Mouse (Mus musculus) liver, embryonic 15.5 days (tissue): ENCODE measurements around the gene Chrnb1. TPM values are rescaled to one million over a fixed set of nuclear protein-coding genes. Genes with fewer than 3 reads are reported as not detected.

ENCODE experiments used
- ATAC-seq: fragments of 200-750 bp; cut with Nextera tagmentation; 2 replicates; pipeline ENCODE4 v1.8.0; 2017; ENCODE audit warnings: moderate number of reproducible peaks, mild to moderate bottlenecking, moderate library complexity; ENCODE audit not compliant: insufficient read depth
- H3K27ac ChIP-seq: fragments of 300-500 bp; sonication (generic); replicated peaks from 2 replicates; pipeline ENCODE4 v1.5.1; 2015; ENCODE audit warnings: mild to moderate bottlenecking, inconsistent platforms
- H3K27me3 ChIP-seq: fragments of 300-500 bp; sonication (generic); 2 replicates; pipeline ENCODE4 v1.6.1; 2015; ENCODE audit warnings: mild to moderate bottlenecking, inconsistent platforms
- H3K36me3 ChIP-seq: fragments of 300-500 bp; sonication (generic); replicated peaks from 2 replicates; pipeline ENCODE4 v1.6.1; 2015; ENCODE audit warnings: moderate library complexity, mild to moderate bottlenecking, inconsistent platforms
- H3K4me1 ChIP-seq: fragments of 300-500 bp; sonication (generic); replicated peaks from 2 replicates; pipeline ENCODE4 v1.6.1; 2015; ENCODE audit warnings: inconsistent platforms
- H3K4me2 ChIP-seq: fragments of 300-500 bp; sonication (generic); 2 replicates; pipeline ENCODE4 v1.6.1; 2015; ENCODE audit warnings: moderate library complexity, mild to moderate bottlenecking, inconsistent platforms
- H3K4me3 ChIP-seq: fragments of 300-500 bp; sonication (generic); replicated peaks from 2 replicates; pipeline ENCODE4 v1.5.1; 2015; ENCODE audit warnings: mild to moderate bottlenecking, inconsistent platforms
- H3K9ac ChIP-seq: fragments of 300-500 bp; sonication (generic); 2 replicates; pipeline ENCODE4 v1.6.1; 2015; ENCODE audit warnings: moderate library complexity, mild to moderate bottlenecking, inconsistent platforms
- H3K9me3 ChIP-seq: fragments of 300-500 bp; sonication (generic); replicated peaks from 2 replicates; pipeline ENCODE4 v1.6.1; 2016; ENCODE audit warnings: inconsistent platforms
- WGBS: fragments of 180-500 bp; shearing (Covaris S2); methylation state at CpG from one replicate; pipeline ENCODE4 v1.1.7; 2015; ENCODE audit warnings: mixed read lengths; ENCODE audit not compliant: insufficient replicate concordance; 5-methylcytosine and 5-hydroxymethylcytosine counted together
- polyA plus RNA-seq: library from polyadenylated mRNA; unstranded; fragments of >200 nt; fragmentation: Nextera tagmentation; extraction: Ambion mirVana; gene quantifications from 2 replicates; pipeline ENCODE4 v1.2.1, GENCODE M21; 2015

Gene Chrnb1
- 0.84 and 1.3 TPM in 2 replicates for polyA plus RNA-seq

- Histone ChIP-seq H3K27me3 (peaks cover 79% of the 10 kb centered on the region), H3K36me3 (no peaks in the 10 kb centered on the region), H3K9me3 (no peaks in the 10 kb centered on the region), H3K4me1 (peaks cover 19% of the 10 kb centered on the region), H3K4me3 (peak within 1 kb of the TSS; percentile 58), H3K4me2 (peak within 1 kb of the TSS; percentile 94), H3K9ac (peak within 1 kb of the TSS; percentile 54), H3K27ac (peak within 1 kb of the TSS; percentile 35)
- ATAC-seq: peak; percentile 99
- under 1% methylated on average over 52 of the region's 52 CpGs for WGBS
These were observed at the start of gene Chrnb1 for GRCm38 (mm10) chr11:69795168-69795982. Gene Chrnb1, minus strand, starts transcription at chr11:69795943.

GRCm38 (mm10) chr11:69838714-69839104, 43.0 kb upstream of the Chrnb1 start:
- peaks cover 70% of the 10 kb centered on the region for H3K4me1 ChIP-seq
- peak; percentile 8 for ATAC-seq
- H3K4me2 ChIP-seq: peak overlapping the region; percentile 95
- 0 out of 2 replicates have a peak, but pooled peaks cover 4% of the 10 kb centered on the region for H3K36me3 ChIP-seq
- peak overlapping the region; percentile 92 for H3K27ac ChIP-seq
- peaks cover 42% of the 10 kb centered on the region for H3K27me3 ChIP-seq
- WGBS: 2% methylated on average over 7 of the region's 7 CpGs
- H3K4me3 ChIP-seq: peak overlapping the region; percentile 78
- no peaks in the 10 kb centered on the region for H3K9me3 ChIP-seq
- peak overlapping the region; percentile 81 for H3K9ac ChIP-seq

DNA sequence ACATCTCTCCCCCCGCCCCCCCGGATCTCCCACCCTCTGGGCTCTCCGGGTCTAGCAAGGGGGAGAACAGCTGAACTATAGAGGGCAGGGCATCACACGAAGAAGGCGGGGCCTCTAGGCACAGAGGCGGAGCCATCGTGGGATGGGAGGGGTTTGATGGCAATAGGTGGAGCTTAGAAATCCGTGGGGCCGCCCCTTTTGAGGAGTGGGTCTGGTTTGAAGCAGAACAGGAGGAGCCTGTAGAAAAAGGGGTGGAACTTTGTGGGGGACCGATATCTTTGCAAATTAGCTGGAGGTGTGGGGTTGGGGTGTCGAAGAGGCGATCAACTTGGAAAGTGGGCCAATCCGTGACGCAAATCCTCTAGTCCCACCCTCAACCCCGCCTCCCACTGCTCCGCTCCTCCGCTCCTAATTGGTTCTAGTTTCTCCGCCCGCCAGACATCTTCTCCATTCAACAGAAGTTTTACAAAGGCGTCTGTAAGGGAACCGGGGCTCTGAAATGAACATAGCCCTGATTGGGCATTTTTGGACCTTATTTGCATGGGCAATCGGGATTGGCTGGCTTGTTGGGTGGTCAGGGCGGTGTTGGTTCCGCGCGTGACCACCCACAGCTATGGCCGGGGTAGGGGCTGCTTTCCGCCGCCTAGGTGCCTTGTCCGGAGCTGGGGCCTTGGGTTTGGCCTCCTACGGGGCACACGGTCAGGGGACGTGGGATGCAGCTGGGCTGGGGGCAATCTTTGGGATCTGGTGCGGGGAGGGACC, 42.4 kb upstream of the Chrnb1 start, which contains the start of gene Tmem256:
TSS of gene Tmem256 (plus strand) at position 563 of the 762 bp plus-strand sequence.
- ATAC-seq: peak; percentile 89
- H3K4me1 ChIP-seq: peaks cover 72% of the 10 kb centered on the region
- under 1% methylated on average over 34 of the region's 34 CpGs for WGBS

GRCm38 (mm10) chr11:69837604-69837951, 41.8 kb upstream of the Chrnb1 start, which contains the start of gene Nlgn2:
Gene Nlgn2, minus strand, starts transcription at chr11:69837784.
- Histone ChIP-seq H3K27me3 (peaks cover 53% of the 10 kb centered on the region), H3K27ac (peak within 1 kb of the TSS; percentile 92), H3K4me3 (peak within 1 kb of the TSS; percentile 78), H3K36me3 (0 out of 2 replicates have a peak, but pooled peaks cover 4% of the 10 kb centered on the region), H3K4me1 (peaks cover 67% of the 10 kb centered on the region), H3K9me3 (no peaks in the 10 kb centered on the region), H3K4me2 (peak within 1 kb of the TSS; percentile 95), H3K9ac (peak within 1 kb of the TSS; percentile 81)
- peak; percentile 26 for ATAC-seq
- 0% methylated on average over 32 of the region's 32 CpGs for WGBS

More for the DNA sequence above, 42.4 kb upstream of the Chrnb1 start, which contains the start of gene Tmem256:
- peak within 1 kb of the TSS; percentile 92 for H3K27ac ChIP-seq
- peak within 1 kb of the TSS; percentile 78 for H3K4me3 ChIP-seq
- H3K9ac ChIP-seq: peak within 1 kb of the TSS; percentile 81
- H3K9me3 ChIP-seq: no peaks in the 10 kb centered on the region
- peaks cover 48% of the 10 kb centered on the region for H3K27me3 ChIP-seq
- H3K36me3 ChIP-seq: 0 out of 2 replicates have a peak, but pooled peaks cover 4% of the 10 kb centered on the region
- peak within 1 kb of the TSS; percentile 95 for H3K4me2 ChIP-seq

DNA sequence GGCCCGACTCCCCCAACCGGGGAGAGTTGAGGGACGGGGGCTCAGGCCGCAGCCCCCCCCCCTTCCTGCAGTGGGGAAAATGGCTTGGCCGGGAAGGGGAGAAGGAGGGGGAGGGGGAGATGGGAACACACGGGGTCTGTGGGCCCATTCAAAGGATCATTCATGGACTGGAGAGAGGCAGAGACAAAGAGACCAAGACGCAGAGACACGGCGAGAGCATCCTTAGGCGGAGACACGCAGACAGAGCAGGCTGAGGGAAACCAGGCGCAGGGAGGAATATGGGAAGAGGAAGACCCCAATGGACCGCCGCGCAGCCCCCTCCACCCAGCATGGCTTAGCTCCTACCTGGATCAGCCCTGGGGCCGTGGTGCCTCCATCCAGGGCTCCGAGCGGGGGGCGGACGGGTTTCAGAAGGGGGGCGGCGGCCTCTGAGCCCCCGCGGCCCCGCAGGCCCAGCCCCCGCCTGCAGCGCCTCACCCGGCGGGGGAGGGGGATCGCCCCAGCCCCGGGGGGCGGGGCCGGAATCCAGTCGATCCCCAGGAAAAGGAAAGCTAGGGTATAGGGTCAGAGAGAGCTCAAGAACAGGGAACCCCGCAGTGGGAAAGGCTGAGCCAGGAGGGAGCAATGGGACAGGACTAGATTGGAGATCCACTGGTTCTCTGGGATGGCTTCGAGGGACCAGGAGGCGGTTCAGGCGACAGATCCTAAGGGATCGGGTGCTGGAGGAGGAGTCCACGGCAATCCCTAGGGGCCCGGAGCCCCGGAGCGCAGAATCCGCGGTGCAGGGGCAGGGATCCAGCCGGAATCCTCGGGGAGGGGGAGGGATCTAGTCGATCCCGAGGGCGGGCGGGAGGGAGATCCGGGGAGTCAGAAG, 41.2 kb upstream of the Chrnb1 start:
- H3K36me3 ChIP-seq: 0 out of 2 replicates have a peak, but pooled peaks cover 4% of the 10 kb centered on the region
- H3K4me2 ChIP-seq: peak overlapping the region; percentile 95
- H3K27me3 ChIP-seq: peaks cover 60% of the 10 kb centered on the region
- H3K9ac ChIP-seq: peak overlapping the region; percentile 57
- no peaks in the 10 kb centered on the region for H3K9me3 ChIP-seq
- WGBS: 2% methylated on average over 51 of the region's 52 CpGs
- H3K27ac ChIP-seq: 0 out of 2 replicates have a peak overlapping the region, but pooled peaks have one; percentile 92
- no peak for ATAC-seq
- peak overlapping the region; percentile 78 for H3K4me3 ChIP-seq
- peaks cover 66% of the 10 kb centered on the region for H3K4me1 ChIP-seq

DNA sequence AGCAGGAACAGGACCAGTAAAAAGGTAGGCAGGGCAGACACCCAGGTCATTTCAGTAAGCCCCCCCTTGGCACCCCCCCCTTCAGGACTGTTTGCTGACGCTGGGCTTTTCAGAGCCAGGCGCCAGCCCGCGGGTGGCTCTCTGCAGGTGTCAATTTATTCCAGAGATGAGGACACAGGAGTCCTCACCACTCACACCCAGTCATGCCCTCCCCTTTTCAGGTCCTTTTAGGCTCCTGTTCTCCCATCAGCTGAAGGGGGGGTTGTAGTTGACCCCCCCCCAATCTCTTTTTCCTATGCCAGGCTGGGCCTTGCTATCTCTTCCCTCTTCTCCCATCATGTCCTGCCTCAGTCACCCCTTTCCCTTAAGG, 40.2 kb upstream of the Chrnb1 start:
- 0 out of 2 replicates have a peak, but pooled peaks cover 4% of the 10 kb centered on the region for H3K36me3 ChIP-seq
- no peak overlapping the region for H3K4me2 ChIP-seq
- peaks cover 66% of the 10 kb centered on the region for H3K4me1 ChIP-seq
- 26% methylated on average over 4 of the region's 4 CpGs for WGBS
- H3K27ac ChIP-seq: no peak overlapping the region
- peaks cover 65% of the 10 kb centered on the region for H3K27me3 ChIP-seq
- H3K9ac ChIP-seq: no peak overlapping the region
- H3K9me3 ChIP-seq: no peaks in the 10 kb centered on the region
- ATAC-seq: no peak
- no peak overlapping the region for H3K4me3 ChIP-seq

GRCm38 (mm10) chr11:69835326-69835965, 39.7 kb upstream of the Chrnb1 start:
- Histone ChIP-seq H3K4me1 (peaks cover 66% of the 10 kb centered on the region), H3K27me3 (peaks cover 70% of the 10 kb centered on the region), H3K4me3 (no peak overlapping the region), H3K4me2 (0 out of 2 replicates have a peak overlapping the region, but pooled peaks have one; percentile 10), H3K9ac (no peak overlapping the region), H3K9me3 (no peaks in the 10 kb centered on the region), H3K36me3 (0 out of 2 replicates have a peak, but pooled peaks cover 4% of the 10 kb centered on the region), H3K27ac (no peak overlapping the region)
- WGBS: 27% methylated on average over 9 of the region's 9 CpGs
- no peak for ATAC-seq

DNA sequence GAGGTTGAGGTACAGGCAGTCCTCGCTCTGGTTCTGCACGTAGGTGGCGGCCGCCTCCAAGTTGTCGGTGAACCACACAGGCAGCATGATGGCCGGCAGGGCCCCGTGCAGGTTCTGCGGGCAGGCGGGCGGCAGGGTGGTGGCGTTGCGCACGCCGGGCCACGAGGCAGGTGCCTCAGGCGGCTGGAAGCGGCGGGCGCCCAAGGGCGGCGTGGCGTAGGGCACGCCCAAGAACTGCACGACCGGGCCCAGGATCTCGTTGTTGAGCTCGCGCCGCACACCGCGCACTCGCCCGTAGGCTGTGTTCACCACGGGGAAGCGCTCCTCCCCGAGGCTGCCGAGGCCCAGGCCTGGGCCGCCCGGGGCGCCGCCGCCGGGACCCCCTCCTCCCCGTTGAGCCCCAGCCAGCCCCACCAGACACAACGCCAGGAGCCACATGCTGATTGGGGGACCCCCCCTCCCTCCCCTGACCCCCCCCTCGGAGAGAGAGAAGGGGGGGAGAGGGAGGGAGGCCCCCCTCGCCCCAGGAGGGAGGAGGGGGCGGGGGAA, 38.3 kb upstream of the Chrnb1 start:
- Histone ChIP-seq H3K9me3 (no peaks in the 10 kb centered on the region), H3K4me3 (peak overlapping the region; percentile 51), H3K4me2 (peak overlapping the region; percentile 84), H3K36me3 (no peaks in the 10 kb centered on the region), H3K27ac (0 out of 2 replicates have a peak overlapping the region, but pooled peaks have one; percentile 14), H3K4me1 (peaks cover 55% of the 10 kb centered on the region), H3K27me3 (peaks cover 72% of the 10 kb centered on the region), H3K9ac (peak overlapping the region; percentile 65)
- ATAC-seq: peak; percentile 19
- 5% methylated on average over 47 of the region's 48 CpGs for WGBS

DNA sequence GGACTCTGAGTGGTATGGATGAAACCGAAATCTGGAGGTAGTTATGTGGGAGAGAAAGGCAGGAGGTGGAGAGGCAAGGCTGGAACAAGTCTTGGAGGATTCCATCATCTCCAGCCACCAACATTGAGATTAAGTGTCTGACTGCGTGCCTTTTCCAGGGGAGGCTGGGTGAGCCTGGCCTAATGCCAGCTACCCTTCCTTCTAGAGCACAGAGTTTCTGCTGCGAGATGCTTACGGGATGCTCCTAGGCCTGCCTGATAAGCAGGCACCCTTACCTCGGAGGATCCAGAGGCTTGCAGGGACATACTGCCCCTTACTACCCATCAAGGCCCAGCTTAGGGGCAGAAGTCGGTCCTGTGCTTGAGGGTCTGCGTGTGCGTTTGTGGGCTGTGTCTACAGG, 37.8 kb upstream of the Chrnb1 start:
- H3K36me3 ChIP-seq: no peaks in the 10 kb centered on the region
- WGBS: 38% methylated on average over 8 of the region's 8 CpGs
- no peaks in the 10 kb centered on the region for H3K9me3 ChIP-seq
- peak overlapping the region; percentile 84 for H3K4me2 ChIP-seq
- peaks cover 50% of the 10 kb centered on the region for H3K4me1 ChIP-seq
- peak overlapping the region; percentile 65 for H3K9ac ChIP-seq
- peak overlapping the region; percentile 51 for H3K4me3 ChIP-seq
- H3K27me3 ChIP-seq: peaks cover 72% of the 10 kb centered on the region
- ATAC-seq: no peak
- H3K27ac ChIP-seq: no peak overlapping the region
